Mouse (Mus musculus) G1E (cell line): ENCODE results near the gene Dse.

ENCODE experiments used
- CTCF ChIP-seq: IDR thresholded peaks from 2 replicates; pipeline ENCODE4 v1.5.1; 2012; ENCODE audit warnings: low read depth, low read length, inconsistent platforms, mixed read lengths
- GATA1 ChIP-seq: IDR thresholded peaks from 2 replicates; pipeline ENCODE4 v1.6.1; 2012; ENCODE audit warnings: borderline replicate concordance, low read length, inconsistent platforms, mixed read lengths
- TAL1 ChIP-seq: conservative IDR thresholded peaks from 2 replicates; pipeline ENCODE4 v1.6.1; 2012; ENCODE audit warnings: low read depth, low read length, inconsistent platforms, mixed read lengths

DNA sequence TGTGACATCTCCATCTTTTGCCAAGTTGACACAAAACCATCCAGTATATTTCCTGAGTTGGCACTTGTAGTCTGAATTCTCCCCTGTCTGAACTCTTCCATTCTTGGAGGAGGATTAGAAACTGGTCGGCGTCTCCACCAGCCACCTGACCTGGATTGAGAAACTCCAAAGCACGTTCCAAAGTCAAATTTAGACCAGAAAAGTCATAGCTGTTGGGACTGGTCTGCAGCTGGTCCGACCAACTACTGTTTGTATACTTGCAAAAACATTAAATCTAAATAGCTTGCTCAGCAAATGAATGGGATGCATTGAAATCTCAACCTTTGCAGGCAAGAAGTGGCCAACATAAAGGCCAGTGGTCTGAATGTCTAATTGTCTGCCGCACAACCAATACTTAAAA, 29.1 kb upstream of the Dse start:
- TF ChIP-seq CTCF (no peak), GATA1 (no peak), TAL1 (no peak)
